Mouse (Mus musculus): ENCODE measurements around the gene Nlgn1. TPM values are rescaled to one million over a fixed set of nuclear protein-coding genes. Genes with fewer than 3 reads are reported as not detected.

Nlgn1 gene
- polyA plus RNA-seq, 1 experiment = 0.31 TPM

DNA sequence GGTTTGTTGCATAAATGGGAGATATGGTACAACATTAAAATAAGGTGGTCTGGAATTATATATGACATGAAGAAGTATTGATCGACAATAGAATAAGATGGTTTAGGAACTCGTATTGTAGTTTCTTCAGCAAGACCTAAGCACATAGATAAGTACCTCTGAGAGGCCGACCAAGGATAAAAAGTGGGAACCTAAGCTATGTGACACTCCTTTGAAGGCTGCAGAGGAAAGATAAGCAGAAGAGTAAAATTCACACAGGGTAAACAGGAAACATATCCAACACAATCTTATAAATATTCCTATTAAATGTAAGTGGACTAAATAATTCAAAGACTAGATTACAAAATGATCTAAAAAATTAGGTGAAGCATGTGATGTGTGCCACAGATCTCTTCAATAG is 151.2 kb downstream of the Nlgn1 start:
- Histone ChIP-seq H3K9ac (ENCODE audit: low read depth, poor library complexity, severe bottlenecking) (no peak overlapping the region), H3K4me3 (ENCODE audit: low read depth, low read length) (no peak overlapping the region), H3K9me3 (replicated peaks; ENCODE audit: control insufficient read depth, insufficient read depth, low read length, poor library complexity, severe bottlenecking) (no peaks in the 10 kb centered on the region), H3K36me3 (ENCODE audit: control insufficient read depth, insufficient read depth, low read length, poor library complexity, severe bottlenecking) (no peaks in the 10 kb centered on the region), H3K27me3 (ENCODE audit: control insufficient read depth, insufficient read depth, low read length, poor library complexity, severe bottlenecking) (no peaks in the 10 kb centered on the region), H3K27ac (ENCODE audit: insufficient read depth, low read length) (no peak overlapping the region), H3K4me1 (ENCODE audit: control insufficient read depth, insufficient read depth, low read length) (no peaks in the 10 kb centered on the region)
- TF ChIP-seq POLR2A (IDR thresholded peaks at IDR 0.05; ENCODE audit: insufficient read depth, low read length) (no peak), CTCF (IDR thresholded peaks at IDR 0.05; ENCODE audit: low read depth, low read length) (no peak), EP300 (IDR thresholded peaks at IDR 0.05; ENCODE audit: insufficient read depth, low read depth, low read length) (no peak)

DNA sequence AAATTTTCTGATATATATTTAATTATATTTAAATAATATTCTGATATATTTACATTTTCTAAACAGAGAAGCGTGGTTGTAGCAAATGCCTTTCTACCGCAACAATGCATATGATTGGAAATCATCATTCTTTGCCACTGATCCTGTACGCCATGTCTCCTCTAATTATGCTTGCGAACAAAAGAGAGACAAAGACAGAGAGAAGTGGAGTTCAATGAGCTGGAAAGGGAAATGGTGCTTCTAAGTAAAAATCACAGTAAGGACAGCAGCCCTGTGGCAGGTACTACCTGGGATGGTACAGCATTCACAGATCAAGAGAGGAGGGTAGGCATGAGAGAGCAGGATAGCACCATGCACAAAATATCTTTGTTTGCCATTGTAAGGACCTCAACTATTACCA is 156.9 kb downstream of the Nlgn1 start:
- H3K4me1 ChIP-seq (ENCODE audit: control insufficient read depth, insufficient read depth, low read length) = no peaks in the 10 kb centered on the region
- H3K9me3 ChIP-seq (replicated peaks; ENCODE audit: control insufficient read depth, insufficient read depth, low read length, poor library complexity, severe bottlenecking) = no peaks in the 10 kb centered on the region
- TF ChIP-seq EP300 (IDR thresholded peaks at IDR 0.05; ENCODE audit: insufficient read depth, low read depth, low read length) = no peak
- TF ChIP-seq CTCF (IDR thresholded peaks at IDR 0.05; ENCODE audit: low read depth, low read length) = no peak
- TF ChIP-seq POLR2A (IDR thresholded peaks at IDR 0.05; ENCODE audit: insufficient read depth, low read length) = no peak

DNA sequence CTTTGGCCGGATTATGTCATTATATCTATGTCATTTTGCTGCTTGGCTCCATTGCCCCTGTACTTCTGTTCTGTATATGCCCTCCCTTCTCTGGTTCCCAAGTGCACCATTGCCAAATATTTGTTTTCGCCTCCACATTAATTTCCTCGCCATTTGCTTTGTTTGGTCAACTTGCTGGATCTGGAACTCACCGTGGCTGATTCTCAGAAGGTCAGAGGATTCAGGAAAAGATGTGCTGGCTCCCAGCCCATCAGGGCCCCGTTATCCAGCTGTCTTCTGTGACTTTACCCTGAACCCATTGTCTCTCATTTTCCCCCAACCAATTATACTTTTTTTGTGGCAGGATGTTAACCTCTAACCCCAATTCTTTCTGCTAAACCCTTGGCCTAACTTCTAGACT is 158.0 kb downstream of the Nlgn1 start:
- H3K27me3 ChIP-seq (ENCODE audit: control insufficient read depth, insufficient read depth, low read length, poor library complexity, severe bottlenecking) = no peaks in the 10 kb centered on the region
- no peak overlapping the region for H3K4me3 ChIP-seq (ENCODE audit: low read depth, low read length)
- no peak overlapping the region for H3K27ac ChIP-seq (ENCODE audit: insufficient read depth, low read length)
- H3K9ac ChIP-seq (ENCODE audit: low read depth, poor library complexity, severe bottlenecking) = no peak overlapping the region
- no peaks in the 10 kb centered on the region for H3K4me1 ChIP-seq (ENCODE audit: control insufficient read depth, insufficient read depth, low read length)
- TF ChIP-seq EP300 (IDR thresholded peaks at IDR 0.05; ENCODE audit: insufficient read depth, low read depth, low read length) (no peak), CTCF (IDR thresholded peaks at IDR 0.05; ENCODE audit: low read depth, low read length) (no peak), POLR2A (IDR thresholded peaks at IDR 0.05; ENCODE audit: insufficient read depth, low read length) (no peak)
- no peaks in the 10 kb centered on the region for H3K9me3 ChIP-seq (replicated peaks; ENCODE audit: control insufficient read depth, insufficient read depth, low read length, poor library complexity, severe bottlenecking)
- no peaks in the 10 kb centered on the region for H3K36me3 ChIP-seq (ENCODE audit: control insufficient read depth, insufficient read depth, low read length, poor library complexity, severe bottlenecking)

More for the DNA sequence above, 156.9 kb downstream of the Nlgn1 start:
- Histone ChIP-seq H3K36me3 (ENCODE audit: control insufficient read depth, insufficient read depth, low read length, poor library complexity, severe bottlenecking) (no peaks in the 10 kb centered on the region), H3K27me3 (ENCODE audit: control insufficient read depth, insufficient read depth, low read length, poor library complexity, severe bottlenecking) (no peaks in the 10 kb centered on the region), H3K9ac (ENCODE audit: low read depth, poor library complexity, severe bottlenecking) (no peak overlapping the region), H3K4me3 (ENCODE audit: low read depth, low read length) (no peak overlapping the region), H3K27ac (ENCODE audit: insufficient read depth, low read length) (no peak overlapping the region)

DNA sequence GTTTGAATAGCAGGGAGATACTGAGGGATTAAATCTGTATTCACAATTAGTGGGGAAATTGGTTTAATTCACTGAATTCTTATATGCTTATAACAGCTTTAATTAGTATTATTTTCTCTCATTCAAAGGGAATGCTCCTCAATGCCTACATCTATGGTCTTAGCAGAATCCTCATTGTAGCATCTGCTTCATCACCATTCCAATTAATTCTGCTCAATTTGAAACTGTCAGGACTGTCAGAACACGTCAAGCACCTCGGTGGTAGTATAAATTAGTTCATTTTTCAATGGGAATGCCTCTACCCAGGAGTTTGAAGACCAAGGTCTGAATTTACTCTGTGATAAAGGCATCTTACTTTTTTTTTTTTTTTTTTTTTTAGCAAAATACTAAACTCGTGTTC is 158.6 kb downstream of the Nlgn1 start:
- H3K27me3 ChIP-seq (ENCODE audit: control insufficient read depth, insufficient read depth, low read length, poor library complexity, severe bottlenecking) = no peaks in the 10 kb centered on the region
- no peaks in the 10 kb centered on the region for H3K9me3 ChIP-seq (replicated peaks; ENCODE audit: control insufficient read depth, insufficient read depth, low read length, poor library complexity, severe bottlenecking)
- no peak overlapping the region for H3K9ac ChIP-seq (ENCODE audit: low read depth, poor library complexity, severe bottlenecking)
- TF ChIP-seq POLR2A (IDR thresholded peaks at IDR 0.05; ENCODE audit: insufficient read depth, low read length) (no peak), EP300 (IDR thresholded peaks at IDR 0.05; ENCODE audit: insufficient read depth, low read depth, low read length) (no peak), CTCF (IDR thresholded peaks at IDR 0.05; ENCODE audit: low read depth, low read length) (no peak)
- no peak overlapping the region for H3K4me3 ChIP-seq (ENCODE audit: low read depth, low read length)
- no peak overlapping the region for H3K27ac ChIP-seq (ENCODE audit: insufficient read depth, low read length)
- H3K36me3 ChIP-seq (ENCODE audit: control insufficient read depth, insufficient read depth, low read length, poor library complexity, severe bottlenecking) = no peaks in the 10 kb centered on the region
- H3K4me1 ChIP-seq (ENCODE audit: control insufficient read depth, insufficient read depth, low read length) = no peaks in the 10 kb centered on the region

DNA sequence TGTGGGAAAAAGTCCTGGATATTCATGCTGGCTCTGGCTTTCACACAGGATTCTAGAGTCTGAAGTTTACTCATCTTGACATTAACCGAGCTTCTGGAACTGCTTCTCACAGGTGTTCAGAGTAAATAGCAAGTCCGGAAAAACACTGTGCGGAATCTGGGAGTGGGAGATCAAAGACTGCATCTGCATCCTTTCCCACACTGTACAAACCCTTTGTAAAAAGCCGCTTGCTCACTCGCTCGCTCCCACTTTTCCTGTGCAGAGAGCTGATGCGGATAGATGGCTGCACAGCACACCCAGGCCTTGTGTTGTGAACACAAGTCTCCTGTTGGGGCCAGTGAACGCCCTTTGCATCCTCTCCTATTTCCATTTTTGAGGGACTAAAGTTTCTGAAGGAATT is 165.5 kb downstream of the Nlgn1 start:
- H3K27ac ChIP-seq (ENCODE audit: insufficient read depth, low read length) = no peak overlapping the region
- H3K4me1 ChIP-seq (ENCODE audit: control insufficient read depth, insufficient read depth, low read length) = no peaks in the 10 kb centered on the region

DNA sequence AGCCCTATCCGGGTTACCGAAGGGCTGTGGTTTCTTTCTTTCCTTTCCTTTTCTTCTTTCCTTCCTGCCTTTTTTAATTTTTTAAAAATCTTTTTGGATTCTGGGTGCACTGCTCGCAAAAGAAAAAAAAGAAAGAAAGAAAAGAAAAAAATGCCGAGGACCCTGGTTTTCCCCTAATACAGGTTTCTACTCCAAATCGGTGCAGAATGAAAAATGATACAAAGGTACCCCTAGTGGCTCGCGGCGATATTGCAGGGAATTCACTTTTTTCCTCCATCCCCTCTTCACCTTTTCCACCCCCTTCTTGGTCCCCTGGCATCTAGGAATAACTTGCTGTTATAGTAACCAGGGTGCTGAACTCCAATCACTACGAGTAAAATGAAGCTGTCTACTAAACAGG is 178.5 kb downstream of the Nlgn1 start:
- Histone ChIP-seq H3K4me3 (ENCODE audit: low read depth, low read length) (no peak overlapping the region), H3K27me3 (ENCODE audit: control insufficient read depth, insufficient read depth, low read length, poor library complexity, severe bottlenecking) (no peaks in the 10 kb centered on the region; the same call in 1 of the 2 replicates), H3K36me3 (ENCODE audit: control insufficient read depth, insufficient read depth, low read length, poor library complexity, severe bottlenecking) (no peaks in the 10 kb centered on the region), H3K4me1 (ENCODE audit: control insufficient read depth, insufficient read depth, low read length) (no peaks in the 10 kb centered on the region), H3K27ac (ENCODE audit: insufficient read depth, low read length) (no peak overlapping the region), H3K9me3 (replicated peaks; ENCODE audit: control insufficient read depth, insufficient read depth, low read length, poor library complexity, severe bottlenecking) (no peaks in the 10 kb centered on the region), H3K9ac (ENCODE audit: low read depth, poor library complexity, severe bottlenecking) (no peak overlapping the region)
- TF ChIP-seq EP300 (IDR thresholded peaks at IDR 0.05; ENCODE audit: insufficient read depth, low read depth, low read length) = no peak
- TF ChIP-seq POLR2A (IDR thresholded peaks at IDR 0.05; ENCODE audit: insufficient read depth, low read length) = no peak
- TF ChIP-seq CTCF (IDR thresholded peaks at IDR 0.05; ENCODE audit: low read depth, low read length) = no peak

More for the DNA sequence above, 165.5 kb downstream of the Nlgn1 start:
- H3K36me3 ChIP-seq (ENCODE audit: control insufficient read depth, insufficient read depth, low read length, poor library complexity, severe bottlenecking) = no peaks in the 10 kb centered on the region
- no peak overlapping the region for H3K9ac ChIP-seq (ENCODE audit: low read depth, poor library complexity, severe bottlenecking)
- no peaks in the 10 kb centered on the region for H3K27me3 ChIP-seq (ENCODE audit: control insufficient read depth, insufficient read depth, low read length, poor library complexity, severe bottlenecking)
- no peaks in the 10 kb centered on the region for H3K9me3 ChIP-seq (replicated peaks; ENCODE audit: control insufficient read depth, insufficient read depth, low read length, poor library complexity, severe bottlenecking)
- TF ChIP-seq CTCF (IDR thresholded peaks at IDR 0.05; ENCODE audit: low read depth, low read length) (no peak), POLR2A (IDR thresholded peaks at IDR 0.05; ENCODE audit: insufficient read depth, low read length) (no peak), EP300 (IDR thresholded peaks at IDR 0.05; ENCODE audit: insufficient read depth, low read depth, low read length) (no peak)
- no peak overlapping the region for H3K4me3 ChIP-seq (ENCODE audit: low read depth, low read length)

Data from ES-Bruce4 (cell line).